Mouse (Mus musculus): ENCODE measurements around the gene Tubgcp3.
"Not testable (repeated sequence)": the region's sequence is repeated elsewhere in the genome, so short reads cannot be mapped to it uniquely, and the experiment has no call there.

The Tubgcp3 gene

DNA sequence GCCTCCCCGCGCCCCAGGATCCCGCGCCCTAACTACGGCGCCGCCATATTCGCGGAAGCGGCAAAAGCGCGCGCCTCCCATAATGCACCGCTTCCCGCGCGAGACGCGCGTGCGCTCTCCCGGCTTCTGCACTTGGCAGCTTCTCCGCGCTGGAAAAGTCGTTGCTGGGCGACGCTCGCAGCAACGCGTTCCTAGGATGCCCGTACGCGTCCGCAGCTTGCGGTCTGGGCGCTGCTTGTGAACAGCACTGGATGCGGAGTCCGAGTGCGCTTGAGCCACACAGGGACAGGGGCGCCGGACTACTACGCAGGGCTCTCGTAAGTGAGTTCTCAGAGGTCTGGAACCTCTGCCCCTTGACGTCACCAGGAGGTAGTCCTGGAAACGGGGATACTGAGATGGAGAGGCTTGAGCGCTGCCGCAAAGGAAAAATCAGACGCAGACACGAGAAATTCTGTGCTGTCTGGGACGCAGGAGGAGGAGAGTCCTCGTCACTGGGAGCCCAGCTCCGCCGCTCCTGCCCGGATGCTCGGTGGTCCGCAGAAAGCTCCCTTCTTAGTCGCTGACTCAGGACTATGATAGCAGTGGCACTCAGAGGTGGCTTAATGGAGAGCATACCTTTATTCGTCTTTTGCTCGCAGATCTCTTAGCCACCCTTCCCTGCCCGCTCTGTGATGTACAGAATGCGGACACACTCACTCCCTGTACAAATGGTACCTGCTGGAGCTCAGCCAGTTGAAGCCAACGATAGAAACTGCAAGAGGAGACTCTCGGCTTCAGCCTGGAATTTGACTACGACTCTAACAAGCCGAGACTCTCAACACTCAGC, at the start of gene Tubgcp3:
Gene Tubgcp3, minus strand, starts transcription at position 193 of the 826 bp plus-strand sequence.
- DNase-seq (ENCODE audit: low spot score): peak; percentile 95

DNA sequence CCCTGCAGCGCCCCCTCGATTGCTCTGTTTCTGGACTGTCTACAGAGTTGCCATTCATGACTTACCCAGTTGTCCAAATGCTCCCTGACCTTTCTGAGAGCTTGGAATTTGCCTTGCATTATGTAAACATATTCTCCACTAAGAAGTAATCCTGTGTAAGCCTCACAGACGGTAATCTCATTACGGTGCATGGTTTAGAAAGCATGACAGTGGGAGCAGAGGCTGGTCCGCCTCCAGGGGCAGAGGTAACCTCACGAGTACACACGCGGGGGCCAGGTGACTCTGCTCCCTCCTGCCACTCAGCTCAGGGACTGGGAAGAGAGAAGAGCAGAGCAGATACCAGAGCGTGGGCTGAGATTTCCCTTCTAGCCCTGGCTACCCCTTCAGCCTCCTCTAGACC, 47.0 kb upstream of the Tubgcp3 start:
- DNase-seq (ENCODE audit: low spot score): no peak

DNA sequence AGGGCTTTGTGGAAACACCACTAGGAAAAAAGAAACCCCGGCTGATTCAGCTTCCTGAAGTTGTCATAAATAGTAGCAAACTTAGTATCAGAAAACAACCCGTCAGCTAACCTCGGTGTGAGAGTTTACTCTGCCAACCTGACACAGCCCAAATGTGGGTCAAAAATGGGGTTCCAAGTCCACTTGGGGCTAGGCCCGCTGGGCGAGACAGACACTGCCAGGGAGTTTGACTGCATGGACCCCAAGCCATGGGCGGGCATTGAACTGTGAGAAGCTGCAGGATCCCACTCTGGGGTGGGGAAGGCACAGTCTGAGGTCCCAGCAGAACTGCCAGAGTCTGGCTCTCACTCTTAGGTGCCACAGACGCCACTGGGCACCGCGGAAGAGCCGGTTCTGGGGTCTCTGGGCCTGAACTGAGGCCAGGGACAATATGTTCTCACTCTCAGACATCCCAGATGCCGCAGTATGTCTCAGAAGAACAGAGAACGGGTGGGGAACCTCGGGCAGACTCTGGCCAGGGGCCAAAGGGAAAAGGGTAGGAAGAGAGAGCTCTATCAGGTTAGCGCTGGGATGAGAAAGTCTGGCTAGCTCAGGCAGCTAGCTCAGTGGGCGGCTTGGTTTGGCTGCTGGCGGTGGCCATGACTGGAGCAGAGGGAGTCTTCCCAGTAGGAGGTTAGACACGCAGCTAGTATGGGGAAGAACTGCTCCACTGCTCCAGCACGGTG, 44.0 kb upstream of the Tubgcp3 start:
- no peak for DNase-seq (ENCODE audit: low spot score)

DNA sequence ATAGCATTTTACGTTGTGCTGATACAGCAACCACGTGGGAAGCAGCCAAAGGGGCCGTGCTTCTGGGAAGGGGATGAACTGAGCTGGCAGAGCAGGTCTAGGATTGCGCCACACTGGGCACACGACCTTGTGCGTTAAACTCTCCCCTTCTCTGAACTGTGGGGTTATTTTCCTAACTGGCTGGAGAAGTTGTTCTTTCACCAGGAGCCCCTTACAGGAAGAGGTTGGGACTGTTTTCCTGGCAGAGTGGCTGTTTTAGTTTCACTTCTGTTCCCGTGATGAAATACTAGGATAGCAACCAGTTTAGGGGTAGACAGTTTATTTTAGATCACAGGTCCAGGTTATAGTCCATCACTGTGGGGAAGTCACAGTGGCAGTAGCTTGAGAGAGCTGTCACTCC, 39.6 kb upstream of the Tubgcp3 start:
- DNase-seq (ENCODE audit: low spot score): no peak

DNA sequence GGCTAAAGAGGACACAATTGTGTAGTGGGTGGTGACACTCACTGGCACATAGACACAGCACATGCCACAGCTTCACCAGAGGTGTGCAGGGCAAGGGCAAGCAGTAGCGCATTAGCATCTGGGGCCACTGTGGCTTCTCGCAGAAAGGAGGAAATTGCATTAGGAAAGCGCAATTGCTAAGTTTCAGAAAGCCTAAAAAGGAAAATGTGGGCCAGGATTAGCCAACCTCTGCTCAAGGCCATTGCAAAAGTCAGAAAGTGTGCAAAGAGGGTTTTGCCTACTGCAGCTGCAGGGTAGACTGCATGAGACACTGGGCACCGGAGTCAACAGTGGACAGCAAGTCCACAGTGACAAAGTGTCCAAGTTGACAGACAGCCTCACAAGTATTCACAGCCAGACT, 31.5 kb upstream of the Tubgcp3 start:
- no peak for DNase-seq (ENCODE audit: low spot score)

DNA sequence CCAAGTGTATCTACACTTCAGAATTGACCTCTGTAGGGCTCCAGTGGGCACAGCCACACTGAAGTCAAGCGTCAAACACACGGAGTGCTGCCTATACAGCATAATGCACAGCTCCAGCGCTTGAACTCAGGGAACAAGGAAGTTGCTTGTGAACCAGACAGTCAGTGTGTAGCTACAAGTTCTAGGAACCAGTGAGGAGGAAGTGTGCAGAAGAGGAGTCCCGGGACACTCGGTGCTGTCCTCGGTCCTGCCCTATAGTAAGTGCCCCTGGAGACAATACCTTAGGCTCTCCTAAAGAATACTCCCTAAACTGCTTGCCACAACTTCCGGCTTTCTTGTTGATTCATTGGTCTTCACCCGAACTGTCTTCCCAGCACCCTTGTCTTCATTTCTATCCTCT, 30.2 kb upstream of the Tubgcp3 start:
- no peak for DNase-seq (ENCODE audit: low spot score)

DNA sequence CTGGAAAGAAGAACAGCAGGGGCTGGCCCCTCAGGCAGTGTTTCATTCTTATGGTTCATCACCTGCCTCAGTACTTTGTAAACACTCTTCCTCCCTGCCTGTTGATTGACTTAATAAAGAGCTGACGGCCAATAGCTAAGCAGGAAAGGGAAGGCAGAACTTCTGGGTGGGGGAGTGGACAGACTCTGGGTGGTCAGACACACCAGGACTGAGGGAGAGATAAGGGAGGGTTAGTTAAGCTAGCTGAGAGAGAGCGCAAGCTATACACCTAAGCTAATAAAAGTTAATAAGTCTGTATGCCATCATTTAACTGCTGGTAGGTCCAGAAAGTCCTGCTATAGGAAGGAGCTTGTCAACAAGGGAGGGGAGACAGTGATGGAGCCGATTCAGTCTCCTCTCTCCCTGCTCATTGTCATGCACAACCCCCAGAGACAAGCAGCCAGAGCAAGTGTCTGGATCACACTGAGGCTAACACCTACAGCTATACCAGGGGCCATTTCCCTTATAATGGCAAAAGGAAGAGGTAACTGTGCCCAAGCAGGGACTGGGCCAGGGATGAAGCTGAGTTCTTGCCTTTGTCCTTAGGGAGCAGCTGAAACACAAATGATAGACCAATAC, 26.7 kb upstream of the Tubgcp3 start:
- no peak for DNase-seq (ENCODE audit: low spot score)

DNA sequence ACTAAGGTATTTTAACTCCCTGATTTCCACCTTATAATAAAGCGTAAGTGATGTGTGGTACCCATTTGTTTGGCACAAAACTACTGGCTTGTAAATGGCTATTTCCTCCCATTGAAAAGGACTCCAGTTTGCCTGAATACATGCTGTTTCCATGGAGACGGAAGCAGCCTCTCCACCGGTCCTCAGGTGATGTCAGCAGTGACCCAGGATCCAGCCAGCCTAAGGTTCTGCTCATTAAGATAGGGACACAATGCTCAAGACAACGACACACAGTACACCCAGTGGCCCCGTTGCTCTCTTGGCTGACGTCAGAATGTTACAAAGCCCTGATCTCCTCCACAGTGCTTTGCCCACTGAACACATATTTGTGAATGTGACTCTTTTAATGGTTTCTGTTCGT, 16.8 kb upstream of the Tubgcp3 start:
- DNase-seq (ENCODE audit: low spot score): no peak

DNA sequence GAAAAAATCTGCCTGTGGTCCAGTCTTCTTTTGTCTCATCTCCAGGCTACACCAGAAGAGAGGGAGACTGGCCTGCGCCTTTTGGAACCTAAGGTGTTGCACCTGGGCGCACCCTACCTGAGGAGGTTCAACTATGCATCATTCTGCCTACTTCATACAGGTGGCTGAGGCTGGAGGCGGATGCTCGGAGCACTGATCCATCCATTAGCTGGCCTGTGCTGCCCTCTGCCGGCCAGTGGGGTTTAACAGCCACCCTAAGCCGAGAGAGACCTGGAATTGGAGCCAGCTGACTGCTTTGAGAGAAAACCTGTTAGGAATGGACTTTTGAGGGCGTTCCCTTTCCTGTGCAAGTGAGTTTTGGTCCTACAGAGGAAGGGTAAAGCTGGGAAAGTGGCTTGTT, 5.5 kb upstream of the Tubgcp3 start:
- peak; percentile 86 for DNase-seq (ENCODE audit: low spot score)

DNA sequence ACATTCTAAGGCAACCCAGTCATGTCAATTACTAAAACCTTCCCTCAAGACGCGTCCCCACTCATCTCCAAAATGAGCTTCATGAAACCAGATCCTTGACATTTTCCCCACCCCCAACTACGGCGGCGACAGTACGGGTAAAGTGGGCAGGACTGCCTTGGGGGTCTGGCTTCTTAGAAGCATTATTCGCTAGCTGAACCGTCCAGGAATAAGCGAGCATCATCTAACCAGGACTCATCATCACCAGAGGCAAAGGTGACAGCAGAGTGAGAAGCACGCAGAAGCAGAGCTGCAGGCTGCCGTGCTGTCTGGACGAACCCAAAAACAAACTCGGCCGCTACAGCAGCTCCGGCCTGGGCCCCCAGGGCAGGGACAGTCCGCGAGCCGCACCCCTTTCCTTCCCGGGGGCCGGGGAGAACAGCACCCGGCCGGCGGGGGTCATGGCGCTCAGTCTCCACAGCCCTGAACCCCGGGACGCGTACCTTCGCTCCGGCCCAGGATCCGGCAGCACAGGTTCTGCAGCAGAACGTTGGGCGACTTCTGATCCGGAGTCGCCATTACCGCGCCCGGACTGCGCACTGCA, 484 bp downstream of the Tubgcp3 start:
- peak; percentile 35 for DNase-seq (ENCODE audit: low spot score)

DNA sequence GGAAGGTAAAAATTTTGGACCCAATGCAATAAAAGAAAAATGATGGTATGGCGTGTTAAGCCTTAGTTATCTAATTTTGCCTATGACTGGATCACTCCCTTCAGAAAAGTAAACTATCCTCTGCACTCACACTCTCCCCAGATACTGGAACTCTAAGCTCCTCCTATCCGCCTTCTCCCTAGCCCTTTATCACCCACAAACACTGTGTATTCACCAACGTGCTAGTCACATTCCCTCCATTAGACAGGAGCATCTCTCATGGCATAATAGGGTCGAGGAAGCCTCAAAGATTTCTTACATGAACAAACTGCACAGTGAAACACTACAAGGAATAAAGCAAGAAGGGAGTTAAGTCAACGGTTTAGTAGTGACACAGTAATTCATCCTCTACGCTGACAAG, 1.1 kb downstream of the Tubgcp3 start:
- peak; percentile 24 for DNase-seq (ENCODE audit: low spot score)

DNA sequence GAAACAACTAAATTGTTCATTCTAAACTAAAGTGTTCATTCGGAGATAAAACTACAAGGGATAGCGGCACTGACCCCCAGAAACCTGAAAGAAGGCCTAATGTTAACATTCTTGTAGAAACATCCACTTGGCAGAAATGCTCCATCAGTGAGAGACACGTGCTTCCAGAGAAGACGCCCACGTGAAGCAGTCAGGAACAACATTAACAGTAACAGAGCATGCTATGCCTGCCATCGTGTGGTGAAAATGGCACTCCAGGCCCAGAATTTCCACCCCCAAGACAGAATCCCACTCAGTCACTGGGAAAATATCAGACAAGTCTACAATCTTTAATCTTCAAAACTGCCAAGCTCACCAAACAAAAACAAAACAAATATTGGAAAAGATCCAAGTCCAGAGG, 3.2 kb downstream of the Tubgcp3 start:
- no peak for DNase-seq (ENCODE audit: low spot score)

DNA sequence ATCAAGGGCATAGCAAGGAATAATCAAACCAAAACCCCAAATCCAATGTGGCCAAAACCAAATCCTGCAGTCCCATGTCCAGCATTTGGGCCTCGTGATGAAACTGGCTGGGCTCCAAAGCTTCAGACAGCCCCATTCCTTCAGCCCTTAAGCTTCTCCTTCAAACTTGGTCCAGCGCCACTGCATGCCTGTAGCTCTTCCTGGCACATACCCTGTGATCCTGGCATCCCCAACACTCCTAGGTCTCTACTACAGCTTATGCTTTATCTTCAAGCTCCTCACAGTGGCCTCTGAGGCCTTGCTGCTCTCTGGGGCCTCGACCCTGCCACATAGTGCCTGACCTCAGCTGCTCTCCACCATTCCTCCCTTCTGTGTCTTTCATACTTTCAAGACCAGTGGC, 5.5 kb downstream of the Tubgcp3 start:
- DNase-seq (ENCODE audit: low spot score): not testable (repeated sequence)

DNA sequence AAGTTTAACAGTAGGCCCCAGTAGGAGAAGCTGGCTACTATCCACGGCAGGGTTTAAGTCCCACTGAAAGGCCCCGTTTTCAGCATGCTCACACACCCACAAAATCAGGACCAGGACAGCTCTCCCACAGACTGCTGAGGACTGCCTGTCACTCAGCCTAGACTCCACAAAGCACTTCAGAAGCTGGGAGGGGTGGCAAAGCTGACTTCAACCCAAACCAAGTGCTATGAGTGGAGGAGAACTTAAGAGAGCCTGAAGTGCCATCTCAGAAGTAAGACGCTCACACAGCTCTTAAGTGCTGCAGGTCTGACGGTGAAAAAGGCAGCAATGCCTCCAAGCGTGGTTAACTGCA, 9.0 kb downstream of the Tubgcp3 start:
- no peak for DNase-seq (ENCODE audit: low spot score)

DNA sequence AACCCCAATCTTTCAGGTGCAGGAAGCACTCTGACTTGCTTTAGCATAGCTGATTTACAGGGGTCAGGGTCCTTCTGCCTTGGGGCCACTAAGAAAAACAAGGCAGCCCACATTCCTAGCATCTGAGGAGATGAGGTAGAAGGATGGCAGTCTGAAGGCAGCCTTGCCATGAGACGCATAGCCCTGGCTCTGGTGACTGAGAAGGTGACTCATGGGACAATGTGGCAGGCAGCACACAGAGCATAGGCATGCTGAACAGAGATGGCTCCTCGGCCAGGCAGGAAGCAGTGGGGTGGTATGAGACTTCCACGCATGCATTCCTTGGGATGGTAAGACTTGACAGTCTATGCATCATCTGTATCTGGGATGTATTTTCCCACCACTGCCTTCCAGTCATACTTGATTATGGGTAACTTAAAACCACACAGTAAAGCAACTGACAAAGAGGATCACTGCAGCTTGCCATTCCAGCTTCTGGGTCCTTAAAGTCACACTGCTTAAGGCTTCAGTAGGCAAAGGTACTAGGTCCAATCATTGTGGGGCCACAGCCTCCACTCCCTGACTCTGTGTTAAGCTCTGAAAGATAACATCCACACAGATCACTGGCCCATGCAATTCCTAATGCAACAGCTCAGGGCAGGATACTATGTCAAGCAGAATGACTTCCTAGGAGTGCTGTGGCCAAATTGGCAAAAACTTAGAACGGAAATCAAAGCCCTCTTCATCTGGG, 9.5 kb downstream of the Tubgcp3 start:
- DNase-seq (ENCODE audit: low spot score): no peak

DNA sequence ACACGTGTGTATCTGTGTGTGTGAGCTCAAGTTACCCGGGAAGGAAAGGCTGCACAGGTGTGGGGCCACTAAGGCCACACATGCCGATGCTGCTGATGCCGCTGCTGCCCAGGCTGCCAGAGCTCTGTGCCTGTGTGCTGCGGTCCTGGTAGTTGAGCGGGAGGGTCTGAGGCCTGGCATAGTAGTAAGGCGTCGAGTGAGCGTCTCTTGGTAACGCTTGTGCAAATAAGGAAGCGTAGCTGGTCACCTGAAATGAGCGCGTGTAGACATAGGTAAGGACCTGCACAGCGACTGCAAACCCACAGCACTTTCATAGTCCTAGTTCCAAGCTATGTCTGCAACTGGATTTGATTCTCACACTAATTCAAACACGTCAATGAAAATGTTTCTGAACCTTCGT, 14.6 kb downstream of the Tubgcp3 start:
- DNase-seq (ENCODE audit: low spot score): no peak

DNA sequence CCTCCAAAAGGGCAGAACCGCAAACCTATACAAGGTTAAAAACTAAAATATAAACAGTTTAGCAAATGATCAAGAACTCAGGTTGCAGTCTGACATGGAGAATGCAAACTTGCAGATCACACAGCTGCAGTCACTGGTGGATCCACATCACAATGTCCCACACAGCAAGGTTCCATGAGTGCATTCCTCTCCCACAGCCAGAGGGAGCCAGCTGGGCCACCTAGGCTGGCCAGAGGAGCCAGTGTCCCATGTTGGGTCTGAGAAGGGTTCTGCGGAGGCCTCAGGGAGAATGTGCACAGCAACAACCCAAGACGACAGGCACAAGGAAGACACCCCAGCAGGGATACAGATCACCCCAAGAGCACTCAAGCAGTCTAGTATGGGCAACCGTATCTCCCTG, 20.8 kb downstream of the Tubgcp3 start:
- no peak for DNase-seq (ENCODE audit: low spot score)

DNA sequence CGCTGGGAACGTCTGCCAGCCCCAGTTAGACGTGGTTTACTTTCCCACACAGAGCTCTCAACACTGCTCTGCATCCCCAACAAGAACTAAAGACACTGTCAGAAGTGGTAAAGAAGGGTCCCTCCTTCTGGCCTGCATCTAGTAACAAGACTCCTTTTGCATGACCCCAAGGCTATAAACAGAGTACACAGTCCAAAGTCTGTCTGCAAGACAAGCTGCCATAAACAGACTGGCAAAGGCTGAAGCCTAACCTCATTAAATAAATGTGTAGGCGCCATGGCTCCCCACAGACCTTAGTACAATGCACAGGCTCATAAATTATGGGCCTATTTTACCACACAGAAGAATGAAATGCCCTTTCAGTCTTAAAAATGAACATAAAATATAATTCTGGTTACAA, 21.6 kb downstream of the Tubgcp3 start:
- DNase-seq (ENCODE audit: low spot score): no peak

DNA sequence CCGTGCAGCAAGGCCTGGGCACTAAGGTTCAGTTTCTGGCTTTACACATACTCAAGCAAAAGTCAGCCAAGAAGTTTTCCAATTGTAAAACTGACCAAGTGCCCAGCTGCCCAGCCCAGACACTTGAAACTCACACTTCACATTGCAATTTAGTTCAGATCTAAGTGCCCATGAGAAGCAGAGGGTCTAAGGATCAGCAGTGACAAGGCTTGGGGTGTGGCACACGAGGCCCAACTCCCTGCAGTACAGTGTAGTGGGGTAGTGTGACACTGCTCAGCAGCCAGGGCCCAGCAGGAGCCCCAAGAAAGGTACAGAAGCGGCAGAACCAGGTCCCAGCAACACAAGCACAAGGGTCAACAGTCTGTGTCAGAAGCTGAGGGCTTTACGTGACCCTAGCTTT, 23.1 kb downstream of the Tubgcp3 start:
- DNase-seq (ENCODE audit: low spot score): no peak

DNA sequence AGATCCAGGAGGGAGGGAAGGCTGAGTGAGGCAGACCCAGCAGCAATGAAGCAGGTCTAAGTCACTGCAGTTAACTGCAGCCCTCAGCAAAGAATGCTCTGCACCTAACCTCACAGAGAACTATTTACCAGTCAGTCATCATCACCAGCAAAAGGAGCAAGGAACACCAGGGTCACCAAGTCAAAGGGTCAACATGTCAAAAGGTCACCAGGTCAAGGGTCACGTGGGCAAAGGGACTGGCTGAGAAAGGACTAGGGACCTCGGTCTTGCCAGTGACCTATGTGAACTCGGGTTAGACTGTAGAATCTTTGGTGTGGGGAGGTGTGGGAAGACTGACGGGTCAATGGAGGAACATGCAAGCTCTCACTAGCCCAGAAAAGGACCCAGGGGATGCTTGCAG, 25.5 kb downstream of the Tubgcp3 start:
- peak; percentile 18 for DNase-seq (ENCODE audit: low spot score)

DNA sequence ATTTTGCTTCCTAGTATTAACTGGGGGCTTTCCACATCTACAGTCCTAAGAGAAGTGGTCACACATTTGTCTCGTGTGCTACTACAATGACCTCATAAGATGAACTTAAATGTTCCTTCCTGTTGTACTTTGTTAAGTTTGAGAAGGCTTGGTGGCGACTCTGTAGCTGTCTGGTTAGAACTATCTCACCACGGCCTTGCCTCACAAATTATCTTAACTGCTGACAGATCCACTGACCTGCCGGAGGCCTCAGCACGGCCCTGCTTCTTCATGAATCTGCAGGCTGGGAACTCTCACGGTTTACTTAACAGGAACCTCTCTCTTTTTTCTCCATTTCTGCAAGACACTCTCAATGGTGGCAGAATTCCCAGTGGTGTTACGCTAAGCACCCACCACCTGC, 27.2 kb downstream of the Tubgcp3 start:
- DNase-seq (ENCODE audit: low spot score): peak; percentile 5

DNA sequence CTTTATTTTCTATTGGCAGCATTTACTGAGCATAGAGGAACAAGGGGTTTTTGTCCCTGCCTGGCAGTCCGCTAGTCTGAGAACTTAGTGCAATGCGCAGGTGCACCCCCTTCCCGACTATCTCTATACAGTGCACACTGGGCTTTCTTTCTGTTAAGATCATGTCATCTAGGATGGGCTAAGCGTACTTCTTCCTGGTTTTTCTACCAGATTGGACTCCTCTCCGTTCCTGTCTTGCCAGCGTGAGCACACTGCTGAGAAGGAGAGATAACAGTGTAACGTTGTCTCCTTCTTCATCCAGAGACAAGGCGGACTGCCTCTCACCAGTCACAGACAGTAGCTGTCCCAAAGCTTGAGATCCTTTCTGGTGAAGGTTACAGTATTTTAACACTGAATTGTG, 27.7 kb downstream of the Tubgcp3 start:
- DNase-seq (ENCODE audit: low spot score): no peak

All from embryo, embryonic 10.5 days (tissue).